Mouse (Mus musculus) inflammation-experienced regulatory T-cells, adult 6 months (primary cell): Measurements from ENCODE around the gene Smad1. TPM values are rescaled to one million over a fixed set of nuclear protein-coding genes. Genes with fewer than 3 reads are reported as not detected.

Source experiments
- ATAC-seq: one replicate; pipeline ENCODE4 v1.8.0; 2017
- polyA plus RNA-seq, 3 experiments: library from polyadenylated mRNA; unstranded; fragments of 100-300 nt; shearing (Covaris generic); gene quantifications; one replicate each; pipeline ENCODE4 v1.2.1; 2017

The Smad1 gene
- polyA plus RNA-seq, 3 experiments from 2014 or later = 2.9 to 8.1 (median 7.1) TPM

DNA sequence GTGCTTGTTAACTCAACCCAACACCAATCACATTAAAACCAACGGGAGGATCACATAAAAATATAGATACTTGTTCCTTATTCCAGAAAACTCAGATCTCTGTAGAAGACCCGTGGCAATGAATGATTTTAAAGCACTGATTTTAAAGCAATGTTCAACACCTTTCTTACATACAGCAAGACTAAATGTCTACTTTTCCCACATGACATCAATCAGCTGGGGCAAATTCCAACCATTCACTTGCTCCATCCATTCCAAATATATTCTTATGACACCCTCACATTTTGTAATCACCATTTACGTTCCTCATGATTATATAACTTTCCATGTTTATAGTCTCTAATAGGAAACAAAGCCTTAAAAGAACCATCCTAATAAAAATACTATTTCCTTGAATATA lies 105.5 kb downstream of the Smad1 start:
- ATAC-seq = no peak

DNA sequence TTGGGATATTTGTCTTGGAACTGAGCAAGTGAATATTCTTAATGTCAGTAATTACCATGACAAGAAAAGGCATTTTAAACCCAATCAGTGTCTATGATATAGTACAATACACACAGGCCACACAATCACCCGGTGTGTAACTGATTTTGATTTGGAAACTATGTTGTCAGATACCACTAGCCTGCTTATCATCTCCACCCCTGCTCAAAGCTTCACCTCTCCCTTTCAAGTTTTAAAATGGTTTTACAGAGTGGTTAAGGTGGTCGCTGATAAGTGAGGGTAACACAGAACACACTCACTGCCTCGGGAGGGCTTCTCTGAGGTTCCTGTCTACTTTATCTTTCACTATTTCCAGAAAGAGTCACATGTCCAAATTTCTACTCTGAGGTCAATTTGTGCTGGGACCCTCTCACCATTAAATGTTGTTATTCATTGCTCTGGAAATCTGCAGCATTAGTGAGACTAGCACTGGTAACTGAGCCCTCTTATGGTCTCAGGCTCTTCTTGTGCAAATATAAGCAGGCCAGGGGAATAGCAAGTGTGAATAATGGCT lies 106.5 kb downstream of the Smad1 start:
- no peak for ATAC-seq

GRCm38 (mm10) chr8:79289592-79289991 lies 109.7 kb downstream of the Smad1 start:
- ATAC-seq = no peak

DNA sequence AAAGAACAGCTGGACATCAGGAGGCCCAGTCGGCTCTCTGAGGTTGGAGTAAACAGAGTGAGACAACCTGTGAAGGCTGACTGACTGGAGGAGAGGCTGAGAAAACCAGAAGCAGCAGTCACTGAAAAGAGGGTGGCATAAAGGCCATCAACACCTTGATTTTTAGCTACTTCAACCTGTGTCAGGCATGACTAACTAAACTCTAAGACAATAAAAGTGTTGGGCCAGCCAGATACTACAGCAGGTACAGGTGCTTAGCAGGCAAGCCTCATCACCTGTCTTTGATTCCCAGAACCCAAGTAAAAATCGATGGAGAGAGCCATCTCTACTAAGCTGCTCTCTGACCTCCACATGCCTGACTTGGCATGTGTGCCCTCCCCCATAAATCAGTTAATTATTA lies 110.6 kb downstream of the Smad1 start:
- ATAC-seq = no peak

Other genes with a start within 250 kb of the Smad1 start
- not detected for gene 1700011L22Rik, start 150.9 kb downstream of the Smad1 start, polyA plus RNA-seq
- gene Mmaa, start 104.6 kb downstream of the Smad1 start, polyA plus RNA-seq = 1 to 10 TPM; 6.0 to 8.7 (median 6.5) TPM
- 10 to 100 TPM; 14.1 to 18.9 (median 16.0) TPM for gene Otud4, start 240.1 kb upstream of the Smad1 start, polyA plus RNA-seq